8 mouse cellular contexts compared by ENCODE assay signal in the genomic region with DNA sequence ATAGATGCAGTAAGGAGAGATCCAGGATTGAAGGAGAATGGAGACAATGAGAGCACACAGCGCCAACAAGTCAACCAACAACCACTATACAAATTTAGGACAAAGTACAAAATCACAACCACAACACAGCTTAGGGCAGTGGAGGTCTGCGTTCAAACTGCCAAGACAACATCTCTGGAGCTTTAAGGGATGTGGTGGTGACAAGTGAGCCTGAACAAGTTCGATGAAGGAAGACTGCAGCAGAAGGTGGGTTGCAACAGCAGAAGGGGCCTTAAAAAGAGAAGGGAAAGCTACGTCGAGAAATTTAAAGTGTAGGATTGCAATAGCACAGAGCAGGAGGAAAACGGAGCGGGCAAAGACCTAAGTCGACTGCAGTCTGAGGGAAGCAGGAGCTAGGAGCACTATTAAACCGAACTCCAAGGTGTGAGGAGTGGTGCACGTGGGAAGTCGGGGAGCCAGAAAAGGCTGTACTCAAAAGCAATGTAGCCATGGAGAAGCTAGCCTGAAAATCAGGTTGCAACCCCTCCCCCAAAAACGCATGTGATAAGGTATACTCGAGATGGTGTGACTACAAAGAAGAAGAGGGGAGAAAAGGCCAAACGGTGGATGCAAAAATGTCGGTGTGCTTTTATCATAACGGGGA. TPM values are rescaled to one million over a fixed set of nuclear protein-coding genes. Genes with fewer than 3 reads are reported as not detected.
A peak's percentile ranks its signal among the peaks of the same experiment; 100 is the strongest.
DNase-seq lines count a peak whose midpoint lies in the region; ATAC-seq and TF ChIP-seq lines count a peak whose summit lies in the region.

No protein-coding gene starts in this region.

- no peak for TF ChIP-seq CTCF in spleen, adult 2 months (IDR thresholded peaks at IDR 0.05; ENCODE audit: extremely low read depth, insufficient read depth, insufficient read length, insufficient replicate concordance)

- DNase-seq in spleen, adult 2 months (ENCODE audit: low read depth in 1 of 2, low spot score in 2 of 2): no peak
- no peak for DNase-seq in spleen, adult 12 weeks (ENCODE audit: low spot score)
- peak; percentile 44 to 59 for DNase-seq in cerebellum, postnatal 10 days
- DNase-seq in kidney, postnatal 4 days: peak; percentile 17 to 23
- DNase-seq in lung, postnatal 10 days: peak; percentile 19
- peak; percentile 11 for DNase-seq in right cerebral cortex, postnatal 4 days

- peak overlapping the region; percentile 90; the same call in 1 of the 2 replicates for H3K4me3 ChIP-seq in spleen, adult 2 months (ENCODE audit: extremely low read depth, insufficient read depth, insufficient read length)
- peak overlapping the region; percentile 88 for H3K4me3 ChIP-seq in heart, embryonic 12.5 days

- H3K27me3 ChIP-seq in spleen, adult 2 months (ENCODE audit: control insufficient read depth, insufficient read depth, low read length): no peaks in the 10 kb centered on the region
- no peaks in the 10 kb centered on the region for H3K27me3 ChIP-seq in heart, embryonic 12.5 days (replicated peaks)

- peak overlapping the region; percentile 87 for H3K4me2 ChIP-seq in heart, embryonic 12.5 days

- no peaks in the 10 kb centered on the region for H3K9me3 ChIP-seq in heart, embryonic 12.5 days (replicated peaks)

- WGBS in spleen, adult 2 months: 13% methylated on average over 16 of the region's 16 CpGs
- 5% methylated on average over 16 of the region's 16 CpGs for WGBS in heart, embryonic 12.5 days

- peaks cover 3% of the 10 kb centered on the region for H3K4me1 ChIP-seq in spleen, adult 2 months (ENCODE audit: control insufficient read depth, insufficient read depth, insufficient read length)
- peaks cover 14% of the 10 kb centered on the region for H3K4me1 ChIP-seq in heart, embryonic 12.5 days (replicated peaks)

- no peaks in the 10 kb centered on the region for H3K36me3 ChIP-seq in spleen, adult 2 months (ENCODE audit: control insufficient read depth, insufficient read depth, low read length)
- no peaks in the 10 kb centered on the region for H3K36me3 ChIP-seq in heart, embryonic 12.5 days

- no peak overlapping the region for H3K27ac ChIP-seq in spleen, adult 2 months (ENCODE audit: insufficient read depth, low read length)
- H3K27ac ChIP-seq in heart, embryonic 12.5 days (ENCODE audit: poor library complexity, severe bottlenecking): 0 out of 2 replicates have a peak overlapping the region, but pooled peaks have one; percentile 79

- TF ChIP-seq POLR2A in spleen, adult 2 months (IDR thresholded peaks at IDR 0.05; ENCODE audit: low read depth, low read length): no peak

- peak overlapping the region; percentile 88 for H3K9ac ChIP-seq in heart, embryonic 12.5 days

- no peak for ATAC-seq in heart, embryonic 12.5 days (ENCODE audit: insufficient number of reproducible peaks, low FRiP score)
- ATAC-seq in activated CD4-positive, CD25-positive, alpha-beta regulatory T cell, adult 4 months: no peak

RNA-seq across cellular contexts. Expression of gene Snx27, which starts 1.3 kb away (rescaled TPM):
- polyA plus RNA-seq in spleen, adult 2 months (2012; rRNA removed): 5.4 TPM in 2 replicates
- 40.3 and 41.4 TPM in 2 replicates for polyA plus RNA-seq in heart, embryonic 12.5 days (2016; fragmentation: Nextera tagmentation; extraction: Ambion mirVana)
- 10 to 100 TPM; 13.2 to 16.0 TPM for polyA plus RNA-seq in activated CD4-positive, CD25-positive, alpha-beta regulatory T cell, adult 4 months (2017; shearing (Covaris generic))

Comparison
In these comparisons a context has a peak if more than half of its experiments do, and no peak if none do; other contexts are left out.
1. DNase-seq: peak in cerebellum, postnatal 10 days (2 of 2), kidney, postnatal 4 days (2 of 2), lung, postnatal 10 days (single experiment) and right cerebral cortex, postnatal 4 days (single experiment); none in spleen, adult 2 months (0 of 2) and spleen, adult 12 weeks (single experiment).